Mouse (Mus musculus) stomach, postnatal 0 days (tissue): Measurements from ENCODE around the gene Zfp422.

ENCODE experiments used
- CTCF ChIP-seq: IDR thresholded peaks from 2 replicates; pipeline ENCODE4 v1.5.1; 2016; ENCODE audit warnings: antibody characterized with exemption, low read depth, mild to moderate bottlenecking, moderate library complexity
- EP300 ChIP-seq: optimal IDR thresholded peaks from 2 replicates; pipeline ENCODE3; 2016; ENCODE audit warnings: antibody characterized with exemption

DNA sequence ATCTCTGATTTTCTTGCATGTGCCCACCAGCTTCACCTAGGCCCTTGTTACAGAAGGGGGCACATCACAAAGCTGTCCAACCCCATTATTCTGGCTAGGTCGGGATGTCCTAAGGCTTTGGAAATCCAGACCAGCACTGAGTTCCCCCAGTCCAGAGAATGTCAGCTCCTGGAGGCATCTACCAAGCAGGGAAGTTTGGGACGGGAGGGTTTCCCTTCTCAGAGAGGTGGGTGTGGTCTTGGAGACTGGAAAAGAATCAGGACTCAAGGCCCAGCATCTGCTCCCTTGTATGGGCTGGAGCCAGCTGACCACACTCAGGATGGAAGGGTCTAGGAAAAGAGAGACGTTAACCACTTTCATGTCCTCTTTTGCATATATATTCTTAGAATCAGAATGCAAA lies 24.4 kb upstream of the Zfp422 start:
- TF ChIP-seq EP300 (no peak), CTCF (no peak)
